Mouse (Mus musculus): ENCODE data around the gene Pcgf2.

Gene Pcgf2

DNA sequence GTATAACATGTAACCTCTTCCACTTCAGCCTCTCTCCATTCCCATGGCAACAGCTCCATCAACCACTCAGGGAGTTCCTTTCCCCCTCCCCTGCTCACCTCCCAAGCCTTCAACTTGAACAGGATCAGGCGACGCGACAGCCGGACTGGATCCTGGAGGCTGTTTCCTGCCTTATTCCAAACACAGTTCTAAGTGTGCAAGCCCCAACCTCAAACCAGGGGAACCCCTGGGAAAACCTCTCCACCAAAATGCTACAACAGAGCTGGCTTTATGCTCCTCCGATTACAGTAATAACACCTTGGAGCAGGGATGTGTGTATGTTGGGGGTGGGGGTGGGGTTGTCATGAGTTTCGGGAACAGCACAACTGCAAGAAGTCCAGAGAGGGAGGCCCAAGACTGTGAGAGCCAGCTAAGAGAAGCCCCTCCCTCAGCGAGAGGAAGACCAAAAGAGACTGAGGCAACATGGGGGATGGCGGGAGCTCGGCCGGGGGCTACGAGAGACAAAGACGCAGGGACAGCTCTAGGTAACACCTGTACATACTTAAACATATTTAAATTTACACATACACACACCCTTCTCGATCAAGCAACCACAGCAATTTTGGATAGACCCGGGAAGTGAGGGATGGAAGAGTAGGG is 2.3 kb downstream of the Pcgf2 start:
- in situ Hi-C loops (cut with MboI; ENCODE audit: unreplicated experiment in 2 of 2) = loop anchor here (5.0 to 10.0 kb wide), 3 partner anchors 34 to 223 kb away; no protein-coding TSS in a partner anchor

DNA sequence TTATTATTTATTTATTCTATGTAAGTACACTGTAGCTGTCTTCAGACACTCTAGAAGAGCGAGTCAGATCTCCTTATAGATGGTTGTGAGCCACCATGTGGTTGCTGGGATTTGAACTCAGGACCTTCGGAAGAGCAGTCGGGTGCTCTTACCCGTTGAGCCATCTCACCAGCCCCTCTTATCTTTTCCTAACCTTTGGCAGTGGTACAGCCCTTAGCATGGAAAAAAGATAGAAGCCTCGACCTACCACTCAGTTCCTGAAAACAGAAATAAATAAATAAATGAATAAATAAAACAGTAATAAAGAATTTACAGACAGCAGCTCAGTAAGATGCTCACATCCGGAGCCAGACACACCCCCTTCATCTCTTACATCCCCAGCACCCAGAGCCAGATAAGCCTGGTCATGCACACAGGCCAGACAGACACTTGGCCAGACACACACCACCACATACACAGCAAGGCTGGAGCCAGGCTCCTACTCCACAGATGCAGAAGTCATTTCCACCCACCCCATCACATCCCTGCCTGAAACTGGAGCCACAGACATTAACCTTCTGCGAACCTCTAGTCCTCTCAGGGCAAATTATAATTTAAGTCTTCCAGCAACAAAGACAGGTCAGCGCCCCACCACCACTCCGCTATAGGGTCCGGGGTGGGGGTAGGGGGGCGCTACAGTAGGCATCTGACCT is 3.0 kb downstream of the Pcgf2 start:
- in situ Hi-C loops (cut with MboI; ENCODE audit: unreplicated experiment in 2 of 2) = loop anchor here (5.0 to 10.0 kb wide), 3 partner anchors 35 to 223 kb away; no protein-coding TSS in a partner anchor

DNA sequence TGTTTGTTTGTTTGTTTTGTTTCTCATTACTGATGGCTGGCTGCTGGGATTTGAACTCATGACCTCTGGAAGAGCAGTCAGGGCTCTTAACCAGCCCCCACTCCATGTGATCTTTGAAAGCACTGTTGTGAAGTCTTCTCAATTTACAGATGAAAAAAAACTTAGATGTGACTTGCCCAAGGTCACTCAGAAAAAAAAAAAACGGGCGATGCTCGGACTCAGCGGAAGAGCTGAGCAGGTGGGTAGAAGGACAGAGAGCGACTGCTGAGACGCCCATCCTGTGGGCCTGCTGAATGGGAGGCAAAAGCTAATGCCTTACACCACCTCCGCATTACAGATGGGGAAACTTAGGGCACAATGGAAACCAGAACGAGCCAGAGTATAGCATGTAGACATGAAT is 3.6 kb downstream of the Pcgf2 start:
- in situ Hi-C loops (cut with MboI; ENCODE audit: unreplicated experiment in 2 of 2) = loop anchor here (5.0 to 10.0 kb wide), 3 partner anchors 36 to 222 kb away; no protein-coding TSS in a partner anchor

DNA sequence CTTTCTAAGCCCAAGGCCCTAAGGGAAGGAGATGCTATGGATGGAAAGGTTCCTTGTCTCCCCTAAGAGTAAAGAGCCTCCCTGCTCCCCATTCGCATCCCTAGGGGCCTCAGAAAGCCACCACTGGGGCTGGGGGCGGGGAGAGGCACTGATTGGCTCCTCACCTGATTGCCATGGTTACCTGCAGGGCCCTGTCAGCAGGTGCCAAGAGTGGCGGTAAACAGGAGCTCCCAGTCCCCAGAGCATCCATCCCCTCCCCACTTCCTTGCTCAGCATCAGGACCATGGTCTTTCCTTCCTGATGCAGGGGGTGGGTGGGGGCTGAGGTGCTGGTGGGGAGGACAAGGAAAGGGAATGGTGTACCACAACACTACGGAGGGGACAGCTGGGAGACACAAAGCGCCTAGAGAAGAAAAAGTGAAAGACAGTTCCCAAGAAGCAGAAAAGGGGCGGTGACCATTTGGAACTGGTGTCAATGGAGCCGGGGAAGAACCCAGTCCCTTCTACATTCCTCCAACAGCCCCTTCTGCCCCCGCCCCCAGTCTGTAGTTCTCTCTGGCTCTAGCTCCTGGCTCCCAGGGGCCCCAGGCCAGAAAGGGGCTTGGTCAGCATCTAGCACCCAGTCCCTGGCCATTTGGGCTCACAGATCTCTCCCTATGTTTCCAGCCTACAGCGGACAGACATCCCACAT is 4.4 kb downstream of the Pcgf2 start:
- in situ Hi-C loops (cut with MboI; ENCODE audit: unreplicated experiment in 2 of 2) = loop anchor here (5.0 to 10.0 kb wide), 3 partner anchors 36 to 221 kb away; no protein-coding TSS in a partner anchor

DNA sequence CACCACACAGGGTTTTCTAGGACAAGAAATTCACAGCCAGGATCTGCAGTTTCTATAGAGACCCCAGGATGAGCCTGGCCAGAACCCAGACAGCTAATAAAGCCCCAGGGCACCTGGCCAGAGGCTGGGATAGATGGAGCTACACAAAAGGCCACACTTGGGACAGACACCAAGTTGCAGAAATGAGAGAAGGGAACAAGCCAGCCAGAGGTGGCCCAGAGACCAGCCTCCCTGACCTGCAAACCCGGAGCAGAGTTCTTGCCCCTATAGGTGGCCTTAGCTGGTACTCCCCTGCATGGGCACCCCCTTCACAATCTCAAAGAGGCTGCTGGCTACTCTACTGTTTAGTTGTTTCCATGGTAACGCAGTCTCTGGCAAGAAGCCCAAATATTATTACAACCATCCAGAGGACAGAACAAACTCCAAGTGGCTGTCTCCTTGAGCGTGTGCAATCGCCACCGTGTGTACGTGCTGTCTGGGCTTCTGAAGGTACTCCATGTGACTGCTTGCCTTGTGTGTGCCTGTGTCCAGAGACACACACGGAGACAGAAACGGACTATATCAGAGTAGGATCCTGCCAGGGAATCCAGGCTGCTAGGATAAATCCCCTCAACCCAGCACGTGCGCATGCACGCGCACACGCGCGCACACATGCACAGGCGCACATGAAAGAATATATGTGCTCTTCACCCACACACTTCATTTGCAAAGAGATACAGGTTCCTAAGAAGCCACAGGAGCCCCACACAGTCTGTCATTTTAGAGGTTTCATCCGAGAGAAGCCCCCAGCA is 5.2 kb downstream of the Pcgf2 start:
- in situ Hi-C loops (cut with MboI; ENCODE audit: unreplicated experiment in 2 of 2) = loop anchor here (5.0 to 10.0 kb wide), 4 partner anchors 37 to 220 kb away; no protein-coding TSS in a partner anchor

DNA sequence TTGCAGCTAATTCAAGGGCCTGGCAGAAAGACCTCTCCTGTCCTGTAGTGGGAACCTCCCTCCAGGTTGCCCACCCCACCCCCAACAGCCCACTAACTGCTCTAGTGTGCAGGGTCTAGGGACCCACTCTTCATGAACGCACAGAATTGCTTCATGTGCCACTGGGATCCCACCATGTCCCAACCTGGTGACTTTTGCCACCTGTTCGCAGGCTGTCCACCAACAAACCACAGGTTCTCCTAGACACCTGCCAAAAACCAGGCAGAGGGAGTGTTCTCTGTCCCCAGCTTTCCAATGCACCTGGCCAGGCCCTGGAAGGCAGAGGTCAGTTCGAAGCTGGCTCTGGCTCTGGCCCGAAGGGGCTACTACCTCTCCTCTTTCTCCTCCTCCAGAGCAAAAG is 5.9 kb downstream of the Pcgf2 start:
- in situ Hi-C loops (cut with MboI; ENCODE audit: unreplicated experiment in 2 of 2) = loop anchor here (5.0 to 10.0 kb wide), 2 partner anchors 62 to 220 kb away; no protein-coding TSS in a partner anchor

DNA sequence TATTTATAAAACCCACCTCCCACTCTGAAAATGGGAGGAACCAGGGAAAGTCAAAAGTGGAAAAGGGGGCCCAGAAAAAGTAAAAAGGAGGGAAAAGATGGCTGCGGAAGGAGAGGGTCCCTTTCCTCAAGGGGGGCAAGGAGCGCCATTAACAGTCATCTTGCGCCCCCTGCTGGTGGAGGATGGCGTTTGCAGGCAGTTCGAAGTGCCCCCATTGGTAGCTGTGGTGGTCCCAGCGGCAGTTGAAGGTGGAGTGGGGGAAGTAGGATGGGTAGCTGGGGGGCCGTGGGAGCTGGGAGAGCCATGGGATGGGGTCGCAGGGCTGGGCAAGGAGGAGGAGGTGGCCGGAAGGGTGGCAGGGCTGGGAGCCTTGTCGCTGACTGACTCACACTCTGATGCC is 10.4 kb downstream of the Pcgf2 start:
- in situ Hi-C loops (cut with MboI; ENCODE audit: unreplicated experiment in 2 of 2) = loop anchor here (5.0 to 10.0 kb wide), 2 partner anchors 58 to 215 kb away; no protein-coding TSS in a partner anchor

DNA sequence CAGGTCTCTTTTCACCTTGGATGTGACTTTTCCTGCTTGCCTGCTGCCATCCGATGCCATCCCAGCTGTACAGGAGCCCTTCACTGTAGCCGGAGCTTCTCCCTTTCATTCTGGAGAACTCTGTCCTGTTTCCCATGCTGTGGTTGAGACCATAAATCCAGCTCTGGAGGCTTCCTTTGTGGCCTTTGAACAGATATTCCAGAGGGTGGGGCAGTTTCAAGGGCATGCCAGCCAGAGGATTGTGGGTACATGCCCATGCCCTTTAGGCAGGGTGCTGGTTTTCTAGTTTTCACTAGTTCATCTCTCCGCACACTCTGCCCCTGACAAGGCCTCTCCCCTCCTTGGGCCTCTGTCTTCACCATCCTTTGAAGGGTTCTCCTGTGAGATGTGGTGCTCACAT is 13.2 kb downstream of the Pcgf2 start:
- in situ Hi-C loops (cut with MboI; ENCODE audit: unreplicated experiment in 2 of 2) = no loop called here

DNA sequence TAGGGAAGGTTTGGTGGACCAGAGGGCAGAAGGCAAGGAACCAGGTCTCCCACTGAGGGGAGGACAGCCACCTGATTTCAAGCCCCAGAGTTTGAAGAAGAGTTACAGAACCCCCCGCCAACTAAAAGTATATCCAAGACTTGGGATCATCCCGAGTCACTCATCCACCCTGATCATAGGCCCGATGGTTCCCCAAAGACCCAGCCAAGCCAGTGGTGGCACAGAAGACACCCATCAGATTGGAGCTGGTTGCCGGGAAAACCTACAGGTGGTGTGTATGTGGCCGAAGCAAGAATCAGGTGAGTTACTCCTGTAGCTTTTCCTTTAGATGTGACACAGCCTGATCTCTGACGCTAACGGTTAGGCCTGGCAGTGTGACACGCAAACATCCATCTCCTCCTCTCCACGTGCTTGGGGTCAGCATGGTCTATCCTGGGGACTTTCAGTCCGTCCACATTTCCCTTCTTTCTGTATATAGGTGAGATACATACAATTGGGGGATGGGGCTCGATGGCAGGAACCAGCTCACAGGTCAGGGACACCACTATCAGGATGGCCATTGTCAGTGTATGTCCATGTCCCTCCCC is 13.9 kb downstream of the Pcgf2 start:
- in situ Hi-C loops (cut with MboI; ENCODE audit: unreplicated experiment in 2 of 2) = no loop called here

DNA sequence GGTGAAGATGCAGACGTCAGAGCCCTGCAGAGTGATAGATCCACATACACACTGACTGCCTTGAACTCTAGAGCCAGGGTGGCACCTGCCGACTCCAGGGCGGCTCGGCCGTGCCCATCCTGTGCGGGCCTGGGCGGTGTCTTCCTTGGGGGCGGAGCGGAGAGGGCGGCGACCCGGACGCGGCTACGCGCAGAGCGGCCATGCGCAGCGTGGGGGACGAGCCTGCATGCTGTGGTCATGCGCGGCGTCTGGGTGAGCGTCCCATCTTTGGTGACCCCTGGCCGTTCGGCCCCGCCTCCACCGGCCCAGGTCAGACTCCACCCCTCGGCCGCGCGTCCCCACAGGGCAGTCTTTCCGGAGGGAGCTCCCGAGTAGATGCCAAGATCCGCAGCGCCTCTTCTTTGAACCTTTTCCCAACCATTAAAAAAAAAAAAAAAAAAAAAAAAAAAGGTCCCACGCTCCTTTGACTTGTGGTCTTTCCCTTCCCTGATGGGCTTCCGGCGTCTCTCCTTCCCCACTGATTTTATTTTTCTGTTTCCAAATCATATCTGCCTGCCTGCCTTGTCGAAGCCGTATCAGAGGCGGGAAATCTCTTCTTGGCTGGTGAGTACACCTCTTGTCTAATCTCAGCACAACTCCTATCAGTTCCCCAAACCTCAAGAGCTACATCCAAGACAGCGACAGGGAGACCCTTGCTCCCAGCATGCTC is 14.5 kb downstream of the Pcgf2 start, which contains the start of gene Cisd3:
TSS of gene Cisd3 (plus strand) at position 214 of the 709 bp plus-strand sequence.
- in situ Hi-C loops (cut with MboI; ENCODE audit: unreplicated experiment in 2 of 2) = no loop called here

DNA sequence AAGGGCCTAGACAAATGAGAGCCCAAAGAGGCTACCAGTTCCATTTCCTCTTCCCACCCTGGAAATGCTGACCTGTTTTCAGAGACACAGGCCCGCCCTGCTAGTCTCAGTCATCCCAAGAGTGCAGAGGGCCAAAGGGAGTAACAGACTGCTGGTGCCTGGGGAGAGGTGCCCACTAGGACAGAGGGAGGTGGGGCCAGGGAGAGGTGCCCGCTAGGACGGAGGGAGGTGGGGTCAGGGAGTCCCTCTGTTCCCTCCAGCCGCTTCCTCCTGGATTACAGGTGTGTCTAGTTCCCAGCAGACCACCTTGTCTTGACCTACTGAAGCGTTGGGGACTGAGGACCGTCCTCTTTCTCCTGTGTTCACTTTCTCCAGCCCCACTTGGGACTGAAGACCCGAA is 15.5 kb downstream of the Pcgf2 start:
- in situ Hi-C loops (cut with MboI; ENCODE audit: unreplicated experiment in 2 of 2) = no loop called here

DNA sequence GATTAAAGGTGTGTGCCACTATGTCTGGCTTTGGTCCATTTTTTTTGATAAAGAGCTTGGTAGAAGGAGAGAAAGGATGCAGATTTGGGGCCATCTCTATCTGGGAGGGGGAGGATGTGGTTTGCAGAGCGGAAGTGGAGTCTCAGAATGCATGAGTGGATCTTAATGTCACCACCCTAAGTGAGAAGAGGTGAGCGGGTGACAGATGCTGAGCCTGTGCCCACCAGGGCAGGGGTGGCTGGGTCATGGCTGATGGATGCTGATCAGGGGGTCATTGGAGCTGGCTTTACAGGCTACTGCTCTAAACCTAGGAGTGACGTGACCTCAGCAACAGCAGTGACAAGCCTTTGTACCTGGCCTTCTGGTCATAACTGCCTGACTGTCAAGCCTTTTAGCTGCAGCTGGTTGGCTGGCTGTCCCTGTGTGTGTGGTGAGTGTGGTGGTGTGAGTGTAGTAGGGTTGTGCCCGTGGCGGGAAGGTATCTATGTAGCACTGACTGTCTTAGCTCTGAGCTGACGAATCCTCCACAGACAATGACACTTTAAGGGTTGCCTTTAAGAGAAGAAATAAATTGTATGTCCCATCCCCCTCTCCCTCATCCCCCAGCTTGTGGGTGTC is 16.1 kb downstream of the Pcgf2 start:
- in situ Hi-C loops (cut with MboI; ENCODE audit: unreplicated experiment in 2 of 2) = no loop called here

DNA sequence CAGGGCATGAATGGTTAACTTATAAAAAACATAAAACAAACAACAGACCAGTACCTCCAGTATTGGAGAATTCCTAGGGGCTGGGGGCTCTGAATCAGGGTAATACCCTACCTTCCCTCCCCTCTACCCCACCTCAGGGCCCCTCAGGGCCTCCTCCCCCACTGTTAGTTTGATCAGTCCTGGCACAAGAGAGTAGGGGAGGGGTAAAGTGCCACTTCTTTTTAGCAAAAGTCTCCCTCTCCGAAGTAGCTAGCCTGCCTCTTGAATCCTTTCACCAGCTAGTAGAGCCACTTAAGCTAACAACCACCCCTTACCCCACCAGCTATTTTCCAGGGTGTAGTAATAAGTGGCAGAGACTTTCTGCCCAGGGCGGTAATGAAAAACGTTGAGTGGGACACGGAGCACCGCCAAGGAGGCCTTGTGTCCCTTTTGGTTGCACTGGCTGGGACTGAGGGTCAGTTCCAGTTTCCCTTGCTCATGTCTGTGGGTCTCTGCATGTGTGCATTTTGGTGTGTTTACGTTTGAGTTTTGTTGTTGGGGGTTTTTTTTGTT is 17.7 kb downstream of the Pcgf2 start:
- in situ Hi-C loops (cut with MboI; ENCODE audit: unreplicated experiment in 2 of 2) = no loop called here

DNA sequence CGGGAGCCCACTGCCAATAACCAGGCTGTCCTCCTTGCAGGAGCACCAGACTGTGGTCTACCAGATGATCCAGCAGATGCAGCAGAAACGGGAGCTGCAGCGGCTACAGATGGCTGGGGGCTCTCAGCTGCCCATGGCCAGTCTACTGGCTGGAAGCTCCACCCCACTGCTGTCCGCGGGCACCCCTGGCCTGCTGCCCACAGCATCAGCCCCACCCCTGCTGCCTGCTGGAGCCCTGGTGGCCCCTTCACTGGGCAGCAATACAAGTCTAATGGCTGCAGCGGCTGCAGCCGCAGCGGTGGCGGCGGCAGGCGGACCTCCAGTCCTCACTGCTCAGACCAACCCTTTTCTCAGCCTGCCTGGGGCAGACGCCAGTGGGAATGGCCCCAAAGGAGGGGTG is 19.9 kb downstream of the Pcgf2 start:
- in situ Hi-C loops (cut with MboI; ENCODE audit: unreplicated experiment in 2 of 2) = no loop called here

DNA sequence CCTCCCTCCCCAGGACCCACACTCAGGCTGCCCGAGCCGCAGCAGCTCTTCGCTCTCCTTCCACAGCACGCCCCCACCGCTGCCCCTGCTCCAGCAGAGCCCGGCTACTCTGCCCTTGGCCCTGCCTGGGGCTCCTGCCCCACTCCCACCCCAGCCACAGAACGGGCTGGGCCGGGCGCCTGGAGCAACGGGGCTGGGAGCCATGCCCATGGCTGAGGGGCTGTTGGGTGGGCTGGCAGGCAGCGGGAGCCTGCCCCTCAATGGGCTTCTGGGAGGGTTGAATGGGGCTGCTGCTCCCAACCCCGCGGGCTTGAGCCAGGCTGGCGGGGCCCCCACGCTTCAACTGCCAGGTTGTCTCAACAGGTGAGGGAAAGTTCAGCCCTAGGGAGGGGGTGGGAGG is 22.0 kb downstream of the Pcgf2 start:
- in situ Hi-C loops (cut with MboI; ENCODE audit: unreplicated experiment in 2 of 2) = no loop called here

DNA sequence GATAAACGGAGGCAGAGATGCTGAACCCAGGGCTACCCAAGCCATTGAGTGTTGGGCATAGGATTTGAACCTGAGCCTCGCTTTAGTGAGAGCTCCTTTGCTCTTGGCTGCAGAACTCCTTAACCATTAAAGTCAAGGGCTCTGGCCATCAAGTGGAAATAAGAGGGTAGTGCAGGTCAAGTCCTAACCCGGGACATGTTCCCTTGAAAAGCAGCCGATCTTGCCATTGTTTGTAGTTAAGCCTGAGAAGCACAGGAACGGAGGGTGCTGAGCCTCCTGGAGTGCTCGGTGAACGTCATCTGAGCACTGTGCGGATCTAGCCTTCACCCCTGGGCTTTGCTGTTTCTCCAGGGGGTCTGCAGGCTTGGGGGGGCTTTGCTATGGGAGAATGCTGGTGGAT is 22.5 kb downstream of the Pcgf2 start:
- in situ Hi-C loops (cut with MboI; ENCODE audit: unreplicated experiment in 2 of 2) = no loop called here

DNA sequence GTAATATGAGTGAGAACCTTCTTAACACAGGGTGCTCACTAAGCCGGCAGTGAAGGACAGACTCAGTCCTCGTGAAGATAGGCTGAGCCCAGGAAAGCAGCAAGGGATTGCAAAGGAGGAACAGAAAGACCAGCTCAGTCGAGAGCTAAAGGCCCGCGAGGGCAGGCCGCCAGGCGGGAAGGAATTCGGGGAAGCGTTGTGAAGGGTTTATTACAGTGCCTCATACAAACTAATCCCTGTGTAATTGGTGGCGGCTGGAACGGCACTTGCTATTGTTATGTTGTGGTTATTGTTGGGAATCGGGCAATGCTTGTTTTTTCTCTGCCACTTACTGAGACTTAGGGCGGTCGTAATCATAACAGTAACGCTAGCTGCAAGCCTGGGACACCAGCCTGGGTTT is 22.9 kb downstream of the Pcgf2 start:
- in situ Hi-C loops (cut with MboI; ENCODE audit: unreplicated experiment in 2 of 2) = no loop called here

DNA sequence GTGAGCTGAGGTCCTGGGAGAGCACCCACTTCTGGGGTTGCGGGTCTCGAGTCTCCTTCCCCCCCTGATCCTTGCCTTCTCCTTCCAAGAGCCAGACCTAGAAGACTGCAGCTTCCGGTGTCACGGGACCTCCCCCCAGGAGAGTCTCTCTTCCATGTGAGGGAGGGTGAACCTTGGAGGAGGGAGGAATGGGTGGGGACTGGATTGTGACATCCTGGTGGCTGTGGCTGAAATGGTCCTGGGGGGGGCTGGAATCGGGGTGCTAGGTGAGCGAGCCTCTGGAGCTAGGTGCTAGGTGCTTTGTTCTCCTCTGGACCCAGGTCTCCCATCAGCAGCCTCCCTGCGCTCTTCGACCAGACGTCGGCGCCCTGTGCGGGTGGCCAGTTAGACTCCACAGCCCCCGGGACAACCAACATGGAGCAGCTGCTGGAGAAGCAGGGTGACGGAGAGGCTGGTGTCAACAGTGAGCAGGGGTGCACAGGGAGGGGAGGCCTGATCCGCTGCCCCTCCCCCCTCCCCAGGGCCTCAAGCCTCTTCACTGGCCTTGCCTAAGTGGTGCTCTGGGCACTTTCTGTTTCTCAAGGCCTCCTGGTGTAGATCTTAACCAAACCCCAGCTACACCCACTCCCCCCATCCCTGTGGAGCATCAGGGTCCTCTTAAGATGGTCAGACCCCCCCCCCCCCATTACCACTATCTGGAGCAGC is 24.1 kb downstream of the Pcgf2 start:
- in situ Hi-C loops (cut with MboI; ENCODE audit: unreplicated experiment in 2 of 2) = no loop called here
